Mouse (Mus musculus): Measurements from ENCODE around the gene Prss46.

DNA sequence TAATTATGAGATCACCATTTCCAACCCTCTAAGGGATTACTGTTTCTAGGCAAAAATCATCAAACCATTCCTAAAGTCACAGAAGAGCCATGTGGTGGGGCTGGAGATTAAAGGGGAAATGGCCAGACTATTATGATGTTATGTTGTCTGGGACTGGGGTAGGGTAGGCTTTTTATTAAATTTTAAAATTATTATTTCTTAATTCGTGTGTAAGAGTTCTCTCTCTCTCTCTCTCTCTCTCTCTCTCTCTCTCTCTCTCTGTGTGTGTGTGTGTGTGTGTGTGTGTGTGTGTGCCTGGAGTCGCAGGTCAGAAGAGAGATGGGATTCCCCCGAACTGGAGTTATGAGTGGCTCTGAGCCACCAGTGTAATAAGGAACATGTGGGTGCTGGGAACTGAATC, 17.9 kb upstream of the Prss46 start, which contains the start of gene Prss43:
- TF ChIP-seq POLR2A (IDR thresholded peaks at IDR 0.05; ENCODE audit: extremely low read depth, insufficient read depth, low read length), result no peak
- TF ChIP-seq CTCF (IDR thresholded peaks at IDR 0.05; ENCODE audit: extremely low read depth, insufficient read depth, low read length), result no peak
